Mouse (Mus musculus) heart, postnatal 0 days (tissue): ENCODE measurements at regions not wholly inside any gene's neighbourhood (a gene's known extent, or its start where the extent isn't known, plus 50 kb on each side); places are given as distances from the start of the nearest gene placed in this dataset.

Experiments
- CTCF ChIP-seq: IDR thresholded peaks from 2 replicates; pipeline ENCODE4 v1.5.1; 2016; ENCODE audit warnings: antibody characterized with exemption, control low read depth, low read depth
- EP300 ChIP-seq: IDR thresholded peaks from 2 replicates; pipeline ENCODE4 v1.6.1; 2016; ENCODE audit warnings: antibody characterized with exemption, low read depth

- TF ChIP-seq CTCF (no peak), EP300 (no peak)
Measured at GRCm38 (mm10) chr12:9118576-9118975, 88.8 kb downstream of the Ttc32 start.
